Mouse (Mus musculus): ENCODE data around the gene Olfr1051.
"Not testable (repeated sequence)": the region's sequence is repeated elsewhere in the genome, so short reads cannot be mapped to it uniquely, and the experiment has no call there.

The Olfr1051 gene

DNA sequence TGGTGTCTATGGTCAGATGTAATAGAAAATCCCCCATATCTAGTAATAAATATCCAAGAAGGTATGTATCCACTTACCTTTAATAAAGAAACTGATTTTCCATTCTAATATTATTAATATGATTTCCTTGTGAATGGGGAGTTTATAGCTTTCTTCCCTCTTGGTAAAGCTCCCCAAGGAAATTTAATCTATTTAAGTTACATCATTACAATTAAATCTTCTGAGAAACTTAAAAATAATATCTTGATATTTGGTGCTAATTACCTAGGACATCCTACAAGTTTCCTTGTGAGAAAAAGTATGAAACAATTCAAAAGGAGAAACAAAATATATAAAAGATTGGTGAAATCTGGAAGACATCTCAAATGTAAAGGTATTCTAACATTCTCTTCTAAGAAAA lies at the start of gene Olfr1051:
Gene Olfr1051 (minus strand): TSS at position 101 of the 400 bp plus-strand sequence.
- DNase-seq: not testable (repeated sequence)

DNA sequence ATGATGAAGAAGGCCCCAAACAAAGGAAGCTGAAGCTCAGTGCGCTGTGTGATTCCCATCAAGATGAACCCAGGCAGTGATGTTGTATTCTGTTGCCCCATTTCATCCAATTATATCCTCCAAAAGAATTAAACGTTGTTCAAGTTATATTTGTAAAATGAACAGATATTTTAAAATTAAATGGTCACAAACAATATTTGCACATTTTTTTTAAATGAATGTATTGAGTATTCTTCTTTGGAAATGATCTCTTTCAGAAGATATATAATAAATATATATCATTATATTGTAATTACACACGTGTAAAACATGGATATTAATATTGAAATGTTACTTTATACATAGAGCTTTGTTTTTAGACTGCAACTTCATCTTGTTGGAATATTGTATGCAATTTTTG lies 36.3 kb upstream of the Olfr1051 start, which contains the start of gene Olfr1053:
Gene Olfr1053 (minus strand): TSS at position 101 of the 400 bp plus-strand sequence.
- no peak for DNase-seq

DNA sequence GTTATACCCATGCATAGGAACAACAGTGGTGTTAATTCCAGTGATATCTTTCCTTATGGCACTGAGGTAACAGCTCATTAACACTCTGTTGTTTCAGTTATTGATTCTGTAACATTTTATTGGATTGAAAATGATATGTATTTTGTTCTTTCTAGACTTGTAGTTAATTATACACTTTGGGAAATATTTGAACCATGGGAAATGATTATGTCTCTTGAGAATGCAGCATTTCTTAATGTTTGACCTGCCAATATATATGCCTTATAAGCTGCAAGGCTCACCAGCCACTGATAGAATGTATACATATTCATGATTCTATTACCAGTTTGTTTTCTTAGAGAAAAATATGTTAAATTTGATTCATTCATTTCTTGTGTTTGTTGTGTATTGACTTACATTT lies 13.3 kb upstream of the Olfr1051 start, which contains the start of gene Olfr1052:
Gene Olfr1052 (plus strand): TSS at position 301 of the 400 bp plus-strand sequence.
- no peak for DNase-seq

DNA sequence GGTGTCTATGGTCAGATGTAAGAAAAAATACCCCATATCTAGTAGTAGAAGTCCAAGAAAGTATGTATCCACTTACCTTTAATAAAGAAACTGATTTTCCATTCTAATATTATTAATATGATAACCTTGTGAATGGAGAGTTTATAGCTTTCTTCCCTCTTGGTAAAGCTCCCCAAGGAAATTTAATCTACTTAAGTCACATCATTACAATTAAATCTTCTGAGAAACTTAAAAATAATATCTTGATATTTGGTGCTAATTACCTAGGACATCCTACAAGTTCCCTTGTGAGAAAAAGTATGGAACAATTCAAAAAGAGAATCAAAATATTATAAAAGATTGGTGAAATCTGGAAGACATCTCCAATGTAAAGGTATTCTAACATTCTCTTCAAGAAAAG lies 20.7 kb downstream of the Olfr1051 start, which contains the start of gene Olfr1049:
Gene Olfr1049 (minus strand): TSS at position 101 of the 400 bp plus-strand sequence.
- DNase-seq: not testable (repeated sequence)

DNA sequence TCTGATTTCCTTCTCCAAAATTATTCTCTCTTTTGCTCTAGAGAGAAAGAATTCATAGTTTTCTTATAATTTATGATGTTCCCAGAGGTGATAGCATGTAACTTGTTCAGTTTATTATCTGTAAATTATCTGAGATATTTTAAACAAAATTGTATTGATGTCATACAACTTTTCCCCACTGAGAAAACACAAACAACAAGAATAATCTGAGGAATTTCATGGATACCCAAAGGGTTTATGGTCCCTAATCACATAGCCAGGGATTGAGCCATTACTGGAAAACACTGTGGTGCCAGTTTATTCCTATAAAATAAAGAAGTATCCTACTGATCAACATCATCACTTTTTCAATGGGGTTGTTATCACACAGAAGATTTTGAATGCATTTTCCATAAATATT lies 38.7 kb downstream of the Olfr1051 start, which contains the start of gene Olfr1048:
Gene Olfr1048 (minus strand): TSS at position 101 of the 400 bp plus-strand sequence.
- DNase-seq: no peak

DNA sequence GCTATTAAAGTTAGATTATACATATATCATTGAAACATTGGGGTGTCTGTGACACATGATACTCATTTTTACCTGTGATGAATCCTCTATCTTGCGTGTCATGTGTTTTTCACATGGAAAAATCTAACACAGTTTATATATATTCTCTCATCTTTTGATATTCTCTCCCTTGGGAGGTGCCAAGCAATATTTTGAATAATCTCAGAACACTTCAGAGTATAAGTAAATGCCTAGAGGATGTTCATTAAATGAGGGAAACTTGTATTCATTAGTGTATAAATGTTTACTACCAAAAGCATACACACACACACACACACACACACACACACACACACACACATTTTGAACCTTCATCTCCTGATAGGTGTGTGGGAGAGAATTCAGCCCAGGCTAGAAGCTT lies 47.6 kb downstream of the Olfr1051 start, which contains the start of gene Olfr1047:
Gene Olfr1047 (minus strand): TSS at position 101 of the 400 bp plus-strand sequence.
- DNase-seq: no peak

Measured in right cerebral cortex, adult 18-20 months (tissue).